Mouse (Mus musculus) embryonic fibroblast, embryonic 13.5 days (primary cell): ENCODE data around the gene Tnik.

Experiments used
- CTCF ChIP-seq: IDR thresholded peaks from 2 replicates; pipeline ENCODE4 v1.5.1; 2011; ENCODE audit warnings: mild to moderate bottlenecking, control low read depth, low read length, moderate library complexity, borderline replicate concordance; ENCODE audit not compliant: insufficient read depth
- POLR2A ChIP-seq: IDR thresholded peaks from 2 replicates; pipeline ENCODE4 v1.6.1; 2011; ENCODE audit warnings: low read depth, mild to moderate bottlenecking, control low read depth, low read length, moderate library complexity

- TF ChIP-seq POLR2A (no peak), CTCF (no peak)
Observed at GRCm38 (mm10) chr3:28224437-28225356, 38.3 kb upstream of the Tnik start.
